In the genomic region with DNA sequence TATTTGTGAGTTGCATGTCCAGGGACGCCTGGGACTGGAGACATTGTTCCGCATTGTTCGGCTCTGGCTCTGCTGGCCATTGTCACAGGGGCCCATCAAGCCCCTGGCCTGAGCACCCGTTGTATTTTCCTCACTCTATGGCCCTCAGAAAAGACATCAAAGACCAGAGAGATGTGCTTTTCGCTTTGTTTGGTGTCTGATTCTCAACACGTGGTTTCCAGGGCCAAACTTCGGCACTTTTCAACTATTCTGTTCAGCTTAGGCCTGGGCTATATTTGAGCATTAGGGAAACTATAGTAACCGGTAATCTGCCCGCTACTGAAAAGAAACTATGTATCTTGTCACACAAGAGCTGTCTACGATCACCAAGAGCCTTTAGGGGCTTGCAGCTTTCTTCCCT, we compare ENCODE assay signal across 24 mouse cellular contexts.
DNase-seq lines count a peak whose midpoint lies in the region; ATAC-seq lines count a peak whose summit lies in the region.
"Had no signal": no experiment of that assay in that cellular context is flagged by ENCODE, and none has a peak within 500 bp of the region (broad histone marks: within the 10 kb centered on the region; RNA-seq: fewer than 3 reads in every experiment).

No protein-coding gene starts in this region.

- no peak overlapping the region for H3K27ac ChIP-seq in hindbrain, embryonic 11.5 days (ENCODE audit: low read depth, low read length)
- no peak overlapping the region for H3K27ac ChIP-seq in hindbrain, embryonic 13.5 days
- no peak overlapping the region for H3K27ac ChIP-seq in neural tube, embryonic 12.5 days
- no peak overlapping the region for H3K27ac ChIP-seq in neural tube, embryonic 15.5 days (replicated peaks)
- no peak overlapping the region for H3K27ac ChIP-seq in midbrain, embryonic 14.5 days (replicated peaks; ENCODE audit: low read depth, low read length)
- H3K27ac ChIP-seq: embryonic facial prominence, embryonic 12.5 days; forebrain, embryonic 12.5 days; heart, adult 2 months; heart, embryonic 15.5 days had no signal

- WGBS in hindbrain, embryonic 11.5 days: 35% methylated on average over 10 of the region's 10 CpGs
- 19% methylated on average over 10 of the region's 10 CpGs for WGBS in hindbrain, embryonic 13.5 days
- WGBS in neural tube, embryonic 12.5 days: 13% methylated on average over 10 of the region's 10 CpGs
- 13% methylated on average over 10 of the region's 10 CpGs for WGBS in neural tube, embryonic 15.5 days
- 6% methylated on average over 10 of the region's 10 CpGs for WGBS in midbrain, embryonic 14.5 days

- H3K4me2 ChIP-seq in hindbrain, embryonic 11.5 days (replicated peaks; ENCODE audit: low read depth, low read length): no peak overlapping the region
- H3K4me2 ChIP-seq in hindbrain, embryonic 13.5 days: no peak overlapping the region
- H3K4me2 ChIP-seq in neural tube, embryonic 12.5 days (replicated peaks): 0 out of 2 replicates have a peak overlapping the region, but pooled peaks have one; percentile 2
- no peak overlapping the region for H3K4me2 ChIP-seq in neural tube, embryonic 15.5 days
- H3K4me2 ChIP-seq in midbrain, embryonic 14.5 days (ENCODE audit: low read length): no peak overlapping the region
- H3K4me2 ChIP-seq: embryonic facial prominence, embryonic 12.5 days; forebrain, embryonic 12.5 days; heart, embryonic 11.5 days; heart, embryonic 15.5 days had no signal

- H3K9me3 ChIP-seq in hindbrain, embryonic 11.5 days (ENCODE audit: control insufficient read depth, low read length): no peaks in the 10 kb centered on the region
- H3K9me3 ChIP-seq in hindbrain, embryonic 13.5 days: no peaks in the 10 kb centered on the region
- 0 out of 2 replicates have a peak, but pooled peaks cover 2% of the 10 kb centered on the region for H3K9me3 ChIP-seq in neural tube, embryonic 12.5 days
- 0 out of 2 replicates have a peak, but pooled peaks cover 1% of the 10 kb centered on the region for H3K9me3 ChIP-seq in neural tube, embryonic 15.5 days (replicated peaks)
- peaks cover 3% of the 10 kb centered on the region; the same call in 1 of the 2 replicates for H3K9me3 ChIP-seq in midbrain, embryonic 14.5 days (ENCODE audit: control insufficient read depth, low read length)
- H3K9me3 ChIP-seq: forebrain, embryonic 12.5 days; heart, embryonic 15.5 days had no signal

- no peak overlapping the region for H3K9ac ChIP-seq in hindbrain, embryonic 11.5 days (ENCODE audit: low read depth, low read length)
- no peak overlapping the region for H3K9ac ChIP-seq in hindbrain, embryonic 13.5 days
- H3K9ac ChIP-seq in neural tube, embryonic 12.5 days: no peak overlapping the region
- H3K9ac ChIP-seq in neural tube, embryonic 15.5 days (replicated peaks): no peak overlapping the region
- H3K9ac ChIP-seq in midbrain, embryonic 14.5 days (replicated peaks; ENCODE audit: low read length): no peak overlapping the region
- H3K9ac ChIP-seq: embryonic facial prominence, embryonic 12.5 days; forebrain, embryonic 12.5 days; heart, embryonic 15.5 days had no signal

- peaks cover 2% of the 10 kb centered on the region; the same call in 1 of the 2 replicates for H3K4me1 ChIP-seq in hindbrain, embryonic 11.5 days (replicated peaks; ENCODE audit: control insufficient read depth, insufficient read depth, low read length)
- peaks cover 9% of the 10 kb centered on the region for H3K4me1 ChIP-seq in hindbrain, embryonic 13.5 days (replicated peaks)
- H3K4me1 ChIP-seq in neural tube, embryonic 12.5 days: peaks cover 11% of the 10 kb centered on the region
- 0 out of 2 replicates have a peak, but pooled peaks cover 2% of the 10 kb centered on the region for H3K4me1 ChIP-seq in neural tube, embryonic 15.5 days
- peaks cover 18% of the 10 kb centered on the region for H3K4me1 ChIP-seq in midbrain, embryonic 14.5 days (ENCODE audit: control insufficient read depth, insufficient read depth, low read length)
- H3K4me1 ChIP-seq: heart, embryonic 15.5 days had no signal

- no peak for ATAC-seq in hindbrain, embryonic 11.5 days (ENCODE audit: low FRiP score)
- ATAC-seq in hindbrain, embryonic 13.5 days (ENCODE audit: low FRiP score): no peak
- no peak for ATAC-seq in neural tube, embryonic 12.5 days (ENCODE audit: low FRiP score, low read depth)
- no peak for ATAC-seq in neural tube, embryonic 15.5 days (ENCODE audit: low FRiP score)
- ATAC-seq in midbrain, embryonic 14.5 days (ENCODE audit: low FRiP score, low TSS enrichment): no peak; the same call in 1 of the 2 replicates
- ATAC-seq: activated CD4-positive, CD25-positive, alpha-beta regulatory T cell, adult 4 months; forebrain, embryonic 16.5 days; hindbrain, embryonic 16.5 days; Patski had no signal

- peak; percentile 36 for DNase-seq in hindbrain, embryonic 11.5 days (ENCODE audit: low spot score)
- DNase-seq in embryo, embryonic 11 days: peak; percentile 48
- DNase-seq in midbrain, embryonic 14.5 days: peak; percentile 54
- no peak for DNase-seq in urinary bladder, postnatal 36 days (ENCODE audit: low spot score in 2 of 2)
- no peak for DNase-seq in cerebellum, adult 8-10 months
- DNase-seq: adrenal gland, adult 2 months; adrenal gland, postnatal 25 days; cerebellum, adult 2 months; cerebellum, postnatal 14 days; gastrocnemius, postnatal 14 days; heart, adult 2 months; heart, postnatal 14 days had no signal

- peaks cover 3% of the 10 kb centered on the region; the same call in 1 of the 2 replicates for H3K27me3 ChIP-seq in hindbrain, embryonic 11.5 days (ENCODE audit: control insufficient read depth, insufficient read depth, low read length)
- peaks cover 64% of the 10 kb centered on the region for H3K27me3 ChIP-seq in hindbrain, embryonic 13.5 days
- peaks cover 5% of the 10 kb centered on the region; the same call in 1 of the 2 replicates for H3K27me3 ChIP-seq in neural tube, embryonic 12.5 days (replicated peaks)
- peaks cover 44% of the 10 kb centered on the region for H3K27me3 ChIP-seq in neural tube, embryonic 15.5 days (replicated peaks)
- H3K27me3 ChIP-seq in midbrain, embryonic 14.5 days (ENCODE audit: control insufficient read depth, insufficient read depth, low read length): peaks cover 18% of the 10 kb centered on the region
- H3K27me3 ChIP-seq: CH12.LX, Patski had no signal

- H3K4me3 ChIP-seq in hindbrain, embryonic 11.5 days (ENCODE audit: low read depth, low read length): no peak overlapping the region
- no peak overlapping the region for H3K4me3 ChIP-seq in hindbrain, embryonic 13.5 days
- H3K4me3 ChIP-seq in neural tube, embryonic 12.5 days: no peak overlapping the region
- H3K4me3 ChIP-seq in neural tube, embryonic 15.5 days (replicated peaks): no peak overlapping the region
- H3K4me3 ChIP-seq in midbrain, embryonic 14.5 days (replicated peaks; ENCODE audit: low read depth, low read length): no peak overlapping the region
- H3K4me3 ChIP-seq: embryonic facial prominence, embryonic 12.5 days; forebrain, embryonic 12.5 days; heart, adult 2 months; heart, embryonic 15.5 days had no signal

- H3K36me3 ChIP-seq in hindbrain, embryonic 11.5 days (ENCODE audit: control insufficient read depth, insufficient read depth, low read length): no peaks in the 10 kb centered on the region
- no peaks in the 10 kb centered on the region for H3K36me3 ChIP-seq in hindbrain, embryonic 13.5 days
- H3K36me3 ChIP-seq in neural tube, embryonic 12.5 days: no peaks in the 10 kb centered on the region
- no peaks in the 10 kb centered on the region for H3K36me3 ChIP-seq in neural tube, embryonic 15.5 days
- no peaks in the 10 kb centered on the region for H3K36me3 ChIP-seq in midbrain, embryonic 14.5 days (ENCODE audit: control insufficient read depth, insufficient read depth, low read length)
- H3K36me3 ChIP-seq: embryonic facial prominence, embryonic 12.5 days; forebrain, embryonic 12.5 days; heart, embryonic 15.5 days had no signal

Comparison
In these comparisons a context has a peak if more than half of its experiments do, and no peak if none do; other contexts are left out.
1. DNase-seq: peak in hindbrain, embryonic 11.5 days (single experiment), embryo, embryonic 11 days (single experiment) and midbrain, embryonic 14.5 days (single experiment); none in urinary bladder, postnatal 36 days (0 of 2) and cerebellum, adult 8-10 months (single experiment).